Mouse (Mus musculus): ENCODE data around the gene Mmp14. TPM values are rescaled to one million over a fixed set of nuclear protein-coding genes. Genes with fewer than 3 reads are reported as not detected.

Mmp14 gene
- total RNA-seq, 2 experiments from 2014 or later: 16.5 to 23.6 TPM

Other genes starting within 250 kb of the Mmp14 start
- gene Dad1, start 177.5 kb upstream of the Mmp14 start, total RNA-seq (2021): 100 to 1,000 TPM; 103 to 112 TPM
- 10 to 100 TPM; 44.6 to 44.8 TPM for gene Abhd4, start 177.4 kb upstream of the Mmp14 start, total RNA-seq (2021)
- not detected for gene Olfr49, start 146.7 kb upstream of the Mmp14 start, total RNA-seq (2021)
- gene Oxa1l, start 70.8 kb upstream of the Mmp14 start, total RNA-seq (2021): 100 to 1,000 TPM; 103 to 111 TPM
- gene Slc7a7, start 13.8 kb upstream of the Mmp14 start, total RNA-seq (2021): 1 to 10 TPM; 7.7 to 7.9 TPM
- 100 to 1,000 TPM; 114 to 121 TPM for gene Mrpl52, start 4.7 kb upstream of the Mmp14 start, total RNA-seq (2021)
- 10 to 100 TPM; 53.9 to 59.8 TPM for gene Lrp10, start 32.5 kb downstream of the Mmp14 start, total RNA-seq (2021)
- gene Rem2, start 44.5 kb downstream of the Mmp14 start, total RNA-seq (2021): not detected
- gene Prmt5, start 85.9 kb downstream of the Mmp14 start, total RNA-seq (2021): 10 to 100 TPM; 30.3 to 31.7 TPM
- gene Haus4, start 123.0 kb downstream of the Mmp14 start, total RNA-seq (2021): 1 to 10 TPM; 3.2 to 3.6 TPM
- 1 to 10 TPM; 6.0 to 6.5 TPM for gene Ajuba, start 145.9 kb downstream of the Mmp14 start, total RNA-seq (2021)
- 1 to 10 TPM; 3.7 to 4.0 TPM for gene 4931414P19Rik, start 174.4 kb downstream of the Mmp14 start, total RNA-seq (2021)
- gene Psmb5, start 186.4 kb downstream of the Mmp14 start, total RNA-seq (2021): 100 to 1,000 TPM; 195 to 201 TPM
- gene Psmb11, start 189.8 kb downstream of the Mmp14 start, total RNA-seq (2021): not detected
- gene Gm17606, start 209.3 kb downstream of the Mmp14 start, total RNA-seq (2021): not detected
- gene Cdh24, start 209.8 kb downstream of the Mmp14 start, total RNA-seq (2021): under 1 TPM; 0.31 to 0.39 TPM

All from heart, postnatal 25 days (tissue).